Mouse (Mus musculus) spleen, postnatal 14 days (tissue): ENCODE measurements around the gene Scgn.
A peak's percentile ranks its signal among the peaks of the same experiment; 100 is the strongest.

Experiments
- DNase-seq, 2 experiments: peaks; one replicate each; pipeline ENCODE4 v3.0.0; 2021 to 2022; ENCODE audit warnings: low spot score in 2 of 2

The Scgn gene

DNA sequence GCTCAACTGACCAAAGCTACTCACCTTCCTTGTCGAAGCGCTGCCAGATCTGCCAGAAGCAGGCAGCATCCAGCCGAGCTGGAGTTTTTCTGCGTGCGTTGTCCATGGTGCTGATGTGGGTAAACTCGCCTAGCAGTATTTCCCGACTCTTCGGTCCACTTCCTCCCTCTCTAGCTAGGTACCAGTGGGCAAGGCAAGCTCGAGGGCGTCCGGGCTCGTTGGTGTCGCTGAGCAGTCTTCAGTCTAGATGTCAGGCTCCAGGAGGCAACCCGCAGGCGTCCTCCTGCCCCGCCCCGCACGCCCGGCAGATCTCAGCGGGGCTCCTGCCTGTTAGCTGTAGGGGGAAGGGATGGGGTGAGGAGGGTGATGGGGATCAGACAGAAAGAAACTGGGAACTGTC is at the start of gene Scgn:
Gene Scgn, minus strand, starts transcription at position 287 of the 400 bp plus-strand sequence.
- peak in 1 of 2 experiments; percentile 29 for DNase-seq

DNA sequence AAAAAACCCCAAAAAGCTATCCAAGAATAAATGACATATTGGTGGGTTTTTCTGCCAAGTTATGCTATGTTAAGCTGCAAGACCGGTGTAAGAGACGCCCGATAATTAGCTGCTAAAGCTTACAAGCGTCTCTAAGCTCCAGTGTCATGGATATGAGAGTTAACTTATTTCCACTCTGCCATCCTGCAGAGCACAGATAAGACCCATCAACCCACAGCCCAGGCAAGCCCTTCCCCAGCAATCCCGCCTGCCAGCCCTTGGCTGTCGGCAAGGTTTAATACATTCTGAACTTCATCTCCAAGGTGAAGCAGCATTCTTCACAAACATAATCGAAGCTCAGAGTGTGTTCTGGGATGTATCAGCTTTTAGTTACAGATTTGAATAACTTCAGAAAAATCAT is 49.2 kb upstream of the Scgn start:
- DNase-seq, result no peak

DNA sequence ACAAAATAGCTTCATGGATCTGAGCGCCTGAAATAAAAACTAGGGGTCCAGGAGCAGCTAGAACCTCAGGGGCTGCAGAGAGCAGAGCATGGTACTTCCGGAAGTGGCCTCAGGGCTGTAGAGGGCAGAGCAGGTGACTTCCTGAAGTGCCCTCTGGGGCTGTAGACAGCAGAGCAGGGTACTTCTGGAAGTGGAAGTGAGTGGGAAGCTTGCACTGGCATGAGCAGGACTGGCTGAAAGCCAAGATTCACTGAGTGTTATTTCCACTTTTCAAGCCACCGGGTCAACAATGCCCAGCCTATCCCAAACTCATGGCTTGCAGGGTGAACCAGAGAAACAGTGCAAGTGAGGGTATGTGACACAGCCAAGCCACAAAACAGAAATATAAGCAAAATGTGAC is 46.5 kb upstream of the Scgn start:
- no peak for DNase-seq

DNA sequence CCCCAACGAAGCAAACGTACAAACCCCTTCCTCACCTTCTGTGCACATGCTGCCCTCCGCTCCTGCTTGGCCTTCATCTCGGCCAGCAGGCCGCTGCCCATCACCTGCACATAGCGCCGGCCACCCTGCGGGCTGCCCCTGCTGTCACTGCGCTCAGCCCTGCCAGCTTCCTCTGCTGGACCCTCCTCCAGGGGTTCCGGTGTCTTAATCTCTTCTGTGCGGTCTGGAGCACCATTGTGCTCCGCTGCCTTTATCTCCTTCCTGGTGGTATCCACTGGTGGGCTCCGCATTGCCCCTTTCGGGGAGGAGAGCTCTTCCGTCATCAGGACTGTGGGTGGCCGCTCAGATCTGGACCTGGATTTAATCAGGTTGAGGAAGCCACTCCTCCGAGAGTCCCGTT is 45.1 kb upstream of the Scgn start:
- DNase-seq, result no peak

DNA sequence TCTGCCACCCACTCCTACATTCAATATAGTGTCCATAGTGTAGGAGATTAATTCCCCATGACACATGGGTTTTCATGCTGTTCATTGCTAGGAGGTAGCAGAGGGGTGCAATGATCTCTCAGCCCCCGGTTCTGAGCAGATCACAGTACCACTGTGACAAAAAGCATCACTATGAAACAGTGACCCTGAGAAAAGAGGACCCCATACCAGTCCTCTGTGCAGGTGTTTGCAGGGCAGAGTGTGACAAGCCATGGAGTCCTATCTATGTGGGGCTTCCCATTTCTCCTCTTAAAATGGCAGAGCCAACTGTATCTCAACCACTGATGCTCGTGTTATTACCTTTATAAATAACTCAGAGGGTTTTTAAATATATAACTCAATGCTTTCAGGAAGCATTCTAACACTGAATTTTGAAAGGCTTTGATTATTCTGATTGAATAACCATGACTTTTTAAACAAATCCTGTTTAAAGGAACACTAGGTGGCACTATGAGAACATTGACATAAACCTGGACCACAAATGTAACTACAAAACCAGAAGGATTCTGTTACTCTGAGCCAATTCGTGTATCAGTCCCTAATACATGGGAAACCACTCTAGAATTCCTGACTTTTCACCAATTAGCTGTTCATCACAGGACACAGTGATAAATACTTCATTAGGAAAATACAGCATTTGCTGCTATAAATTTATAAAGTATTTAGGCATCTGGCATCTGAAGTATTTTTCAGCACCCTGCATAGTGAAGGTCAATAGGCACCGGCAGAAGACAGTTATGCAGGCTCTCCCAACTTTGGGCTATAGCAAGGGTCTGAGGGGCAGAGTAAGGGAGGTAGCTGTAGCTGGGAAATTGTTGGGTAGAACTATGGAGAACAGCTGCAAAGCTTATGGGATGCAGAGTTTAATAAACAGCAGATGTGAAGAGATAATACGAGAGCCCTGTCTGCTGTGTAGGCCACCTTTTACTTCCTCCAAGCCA is 36.5 kb upstream of the Scgn start:
- no peak for DNase-seq

DNA sequence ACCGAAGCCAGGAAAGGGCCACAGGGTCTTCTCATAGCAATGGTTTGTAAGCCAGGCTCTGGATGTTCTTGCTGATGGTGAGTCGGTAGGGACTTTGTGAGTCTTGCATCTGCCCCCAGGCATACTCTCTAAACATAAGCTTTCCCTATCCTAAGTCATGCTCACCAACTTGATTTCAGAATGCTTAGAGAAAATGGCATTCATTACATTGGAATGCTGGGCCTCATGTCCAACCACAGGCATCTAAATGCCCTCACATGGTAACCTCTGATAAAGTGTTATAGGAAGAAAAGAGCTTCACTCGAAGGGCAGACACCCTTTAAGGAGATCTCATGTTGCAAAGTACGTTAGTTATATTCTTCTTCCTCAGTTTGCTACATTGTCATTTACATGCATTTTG is 27.5 kb upstream of the Scgn start:
- no peak for DNase-seq

DNA sequence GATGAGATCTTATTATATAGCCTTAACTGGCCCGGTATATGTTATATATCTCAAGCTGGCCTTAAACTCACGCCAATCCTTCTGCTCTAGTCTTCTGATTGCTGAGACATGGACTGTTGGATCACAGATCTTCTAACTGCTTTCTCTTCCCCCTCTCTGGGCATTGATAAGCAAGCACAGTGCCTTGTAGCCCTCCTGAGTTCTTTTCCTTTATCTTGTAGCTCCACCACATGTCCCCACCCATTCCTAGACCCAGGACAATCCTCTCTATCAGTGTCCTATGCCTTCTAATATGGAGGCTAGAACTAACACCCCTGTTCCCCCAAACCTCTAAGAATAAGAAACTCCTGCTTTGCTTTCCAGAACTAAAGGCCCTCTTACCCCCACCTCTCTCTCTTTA is 14.5 kb upstream of the Scgn start:
- no peak for DNase-seq

DNA sequence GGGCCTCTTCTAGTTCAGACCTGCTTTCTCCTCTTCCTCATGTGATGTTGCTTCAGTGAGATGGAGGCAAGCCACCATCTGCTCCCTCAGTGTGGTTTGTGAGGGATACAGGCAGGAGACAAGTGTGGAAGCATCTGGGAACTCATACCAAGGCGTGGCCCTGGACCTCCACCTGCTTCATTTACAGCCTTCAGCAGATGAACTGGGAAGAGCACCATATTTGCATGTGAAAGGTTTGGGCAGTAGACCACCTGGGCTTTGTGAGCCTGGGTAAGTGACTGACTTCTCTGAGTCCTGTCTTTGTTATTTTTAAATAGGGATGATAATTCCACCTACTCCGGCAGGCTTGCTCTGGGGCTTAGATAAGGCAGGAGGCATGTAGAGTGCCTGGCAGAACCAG is 10.8 kb upstream of the Scgn start:
- no peak for DNase-seq

DNA sequence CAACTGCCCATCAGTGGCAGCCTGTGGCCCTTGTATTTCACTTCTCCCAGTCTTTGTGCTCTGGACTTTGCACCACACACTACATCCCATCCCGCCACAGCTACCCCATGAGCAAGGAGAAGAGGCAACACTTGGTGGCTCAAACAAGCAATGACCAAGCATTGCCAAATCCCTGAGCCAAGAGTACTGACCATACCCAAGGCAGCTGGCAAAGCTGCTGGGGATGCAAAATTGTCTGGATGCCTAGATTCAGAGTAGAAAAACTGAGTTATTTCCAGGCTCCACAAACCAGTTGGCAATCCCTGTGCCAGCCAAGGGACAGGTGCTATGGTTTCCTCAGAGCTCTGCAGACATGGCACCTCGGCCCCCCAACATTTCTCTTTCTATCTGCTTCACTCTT is 10.1 kb upstream of the Scgn start:
- DNase-seq, result no peak

DNA sequence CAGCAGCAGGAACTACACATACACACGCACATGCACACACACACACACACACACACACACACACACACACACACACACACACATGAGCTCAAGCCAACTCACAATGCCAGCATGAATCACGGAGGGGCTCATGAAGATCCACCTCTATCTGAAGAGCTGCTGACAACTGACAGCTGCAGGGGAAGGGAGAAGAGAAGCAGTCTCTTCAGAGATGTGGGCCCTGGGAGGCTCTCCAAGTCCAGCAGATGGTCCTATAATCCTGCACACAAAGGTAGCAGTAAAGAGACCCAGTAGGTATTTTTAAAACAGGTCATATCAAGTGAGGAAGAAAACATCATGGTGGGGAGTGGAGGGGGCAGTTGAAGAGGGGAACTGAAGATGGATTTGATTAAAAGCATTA is 7.8 kb upstream of the Scgn start:
- no peak for DNase-seq

DNA sequence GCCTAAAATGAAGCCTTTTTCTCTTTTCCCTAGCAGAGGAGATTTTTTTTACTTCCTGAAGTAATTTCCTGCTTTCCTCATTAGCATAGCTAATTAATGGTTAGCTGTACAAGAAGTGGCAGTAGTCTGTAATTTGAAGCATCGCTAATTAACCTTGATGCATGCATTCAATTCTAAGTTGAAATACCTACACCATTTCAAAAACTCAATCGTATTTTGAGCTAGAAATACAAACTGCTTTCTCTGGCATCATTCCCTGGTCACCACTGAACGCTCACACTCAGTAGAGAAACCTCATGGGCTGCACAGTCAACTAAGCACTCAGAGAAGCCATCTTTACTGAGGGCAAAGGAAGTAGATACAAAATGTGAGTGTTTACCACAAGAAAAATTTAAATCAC is 3.7 kb upstream of the Scgn start:
- no peak for DNase-seq

DNA sequence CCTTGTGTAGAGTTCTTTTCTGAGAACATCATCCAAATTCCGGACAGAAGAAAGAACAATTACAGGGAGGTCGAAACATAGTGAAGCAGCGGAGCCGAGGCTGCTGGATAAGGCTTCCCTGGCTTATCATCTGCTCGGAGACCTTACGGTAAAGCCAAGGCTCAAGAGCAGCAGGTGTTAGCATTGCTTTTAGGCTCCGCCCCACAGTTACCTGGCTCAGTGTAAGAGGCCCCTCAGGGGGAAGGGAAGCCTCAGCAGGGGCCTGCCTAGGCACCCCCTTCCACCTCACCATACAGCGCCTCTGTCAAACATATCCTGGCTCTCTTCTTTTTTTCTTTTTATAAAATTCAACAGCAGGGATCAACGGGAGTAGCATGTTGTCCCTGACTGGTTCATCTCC is 3.0 kb upstream of the Scgn start:
- DNase-seq, result no peak

DNA sequence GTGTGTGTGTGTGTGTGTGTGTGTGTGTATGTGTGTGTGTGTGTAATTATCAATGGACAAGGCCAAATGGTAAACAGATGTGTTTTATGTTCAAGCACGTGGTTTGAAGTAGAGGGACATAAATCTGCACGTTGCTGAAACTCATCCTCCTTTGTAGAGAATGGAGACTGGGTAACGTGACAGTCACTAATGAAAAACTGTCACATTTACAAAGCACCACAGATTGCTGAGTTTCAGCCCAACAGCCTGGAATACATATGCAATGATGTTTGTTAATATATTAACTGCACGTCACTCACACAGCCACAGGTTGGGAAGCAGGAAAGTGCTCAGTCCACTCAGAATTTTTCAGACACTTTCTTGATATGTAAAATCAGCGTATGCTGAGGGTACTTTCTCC is 563 bp downstream of the Scgn start:
- no peak for DNase-seq

DNA sequence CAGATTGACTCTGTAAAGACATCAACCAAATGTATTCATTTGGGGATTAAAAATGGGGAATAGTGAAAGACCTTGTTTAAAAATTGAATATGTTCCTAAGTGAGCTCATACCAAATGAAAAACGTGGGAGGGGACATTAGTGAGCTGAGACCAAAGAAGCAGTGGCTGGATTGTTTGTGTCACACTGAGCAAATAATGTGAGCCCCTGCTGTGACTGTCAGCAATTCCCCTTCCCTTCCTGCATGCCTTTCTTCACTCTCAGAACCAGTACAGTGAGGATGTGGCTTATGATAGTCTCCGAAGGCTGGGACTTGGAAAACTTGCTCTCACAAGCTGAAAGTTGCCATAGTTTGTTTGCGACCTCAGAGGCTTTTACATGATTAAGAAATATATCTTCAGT is 5.9 kb downstream of the Scgn start:
- no peak for DNase-seq

DNA sequence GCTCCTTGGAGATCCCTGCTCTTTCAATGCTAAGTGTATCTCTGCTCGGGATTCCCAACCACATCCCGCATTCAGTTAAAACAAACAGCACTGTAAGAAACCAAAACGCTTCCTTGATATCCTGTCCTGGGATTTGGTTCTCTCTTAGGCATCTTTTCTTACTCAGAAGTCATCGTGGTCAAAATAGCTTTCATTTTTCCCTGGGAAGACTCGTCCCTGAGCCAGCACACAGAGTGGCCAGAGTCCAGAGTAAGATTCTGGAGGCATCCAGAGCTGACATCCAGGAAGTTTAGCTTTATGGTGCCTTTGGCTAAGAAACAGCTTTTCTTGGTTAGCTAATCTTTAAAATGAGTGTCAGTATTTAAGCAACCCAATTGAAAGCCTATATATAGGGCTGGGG is 18.7 kb downstream of the Scgn start:
- DNase-seq, result no peak

DNA sequence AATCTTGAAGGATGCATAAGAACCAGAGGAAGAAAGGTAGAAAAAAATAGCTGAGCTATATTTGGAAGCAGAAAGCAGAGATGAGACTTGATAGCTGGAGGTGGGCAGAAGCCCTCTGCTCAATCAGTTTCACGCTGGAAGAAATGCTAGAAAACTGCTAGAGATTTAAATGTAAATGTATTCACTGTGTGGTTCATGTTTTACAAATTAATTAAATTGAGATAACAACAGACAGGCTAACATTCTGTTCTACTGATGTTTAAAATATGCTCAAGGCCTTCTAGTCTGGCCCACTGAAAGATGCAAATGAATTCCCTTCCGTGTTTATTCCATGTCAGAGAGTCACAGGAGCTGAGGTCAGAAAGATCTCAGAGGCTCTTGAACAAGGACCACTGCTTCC is 19.1 kb downstream of the Scgn start:
- DNase-seq, result no peak

DNA sequence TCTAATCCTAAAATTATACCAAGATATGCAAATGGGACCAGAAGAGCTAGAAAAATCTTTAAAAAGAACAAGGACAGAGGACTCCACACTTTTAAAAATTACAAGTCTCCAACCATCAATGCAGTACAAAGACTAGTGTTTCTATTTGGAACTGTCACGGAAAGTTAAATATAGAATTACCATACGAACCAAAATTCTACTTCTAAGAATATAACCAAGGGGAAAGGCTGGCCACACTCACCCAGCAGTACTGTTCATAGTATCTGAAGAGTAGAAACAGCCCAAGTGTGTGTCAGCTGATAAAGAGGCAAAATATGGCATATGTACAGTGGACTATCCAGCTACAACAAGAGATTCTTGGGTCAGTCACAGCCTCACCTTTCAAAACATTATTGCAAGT is 26.1 kb downstream of the Scgn start:
- no peak for DNase-seq

DNA sequence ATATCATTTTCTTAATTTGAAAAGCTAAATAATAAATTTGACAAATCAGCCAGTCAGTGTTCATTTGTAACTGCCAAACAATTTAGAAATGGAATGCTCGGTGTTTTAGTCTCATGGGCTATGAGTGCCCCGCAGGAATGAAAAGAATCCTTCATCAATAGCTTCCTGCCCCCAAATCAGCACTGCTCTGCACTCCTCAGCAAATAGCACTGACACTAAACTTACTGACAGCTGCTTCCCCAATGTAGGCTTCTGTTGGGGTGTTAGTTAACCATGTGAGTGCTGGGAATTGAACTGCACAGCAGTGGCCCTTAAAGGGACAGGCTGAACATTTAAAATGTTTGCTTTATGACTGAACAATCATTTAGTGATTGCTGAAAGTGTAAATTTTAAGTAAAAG is 31.2 kb downstream of the Scgn start:
- DNase-seq, result no peak

DNA sequence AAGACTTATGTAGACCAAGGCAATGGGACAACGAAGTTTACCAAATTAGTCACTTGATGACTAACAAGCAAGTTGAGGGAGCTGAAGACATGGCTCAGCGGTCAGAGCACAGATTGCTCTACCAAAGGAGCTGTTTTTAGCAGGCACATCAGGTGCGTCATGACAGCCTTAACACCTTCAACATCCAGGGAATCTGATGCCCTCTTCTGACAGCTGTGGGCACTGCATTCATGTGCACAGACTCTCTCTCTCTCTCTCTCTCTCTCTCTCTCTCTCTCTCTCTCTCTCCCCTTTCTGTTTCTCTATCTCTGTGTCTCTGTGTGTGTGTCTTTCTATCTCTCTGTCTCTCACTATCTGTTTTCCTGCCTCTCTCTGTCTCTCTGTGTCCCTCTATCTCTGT is 40.1 kb downstream of the Scgn start:
- peak in 1 of 2 experiments; percentile 33 for DNase-seq

DNA sequence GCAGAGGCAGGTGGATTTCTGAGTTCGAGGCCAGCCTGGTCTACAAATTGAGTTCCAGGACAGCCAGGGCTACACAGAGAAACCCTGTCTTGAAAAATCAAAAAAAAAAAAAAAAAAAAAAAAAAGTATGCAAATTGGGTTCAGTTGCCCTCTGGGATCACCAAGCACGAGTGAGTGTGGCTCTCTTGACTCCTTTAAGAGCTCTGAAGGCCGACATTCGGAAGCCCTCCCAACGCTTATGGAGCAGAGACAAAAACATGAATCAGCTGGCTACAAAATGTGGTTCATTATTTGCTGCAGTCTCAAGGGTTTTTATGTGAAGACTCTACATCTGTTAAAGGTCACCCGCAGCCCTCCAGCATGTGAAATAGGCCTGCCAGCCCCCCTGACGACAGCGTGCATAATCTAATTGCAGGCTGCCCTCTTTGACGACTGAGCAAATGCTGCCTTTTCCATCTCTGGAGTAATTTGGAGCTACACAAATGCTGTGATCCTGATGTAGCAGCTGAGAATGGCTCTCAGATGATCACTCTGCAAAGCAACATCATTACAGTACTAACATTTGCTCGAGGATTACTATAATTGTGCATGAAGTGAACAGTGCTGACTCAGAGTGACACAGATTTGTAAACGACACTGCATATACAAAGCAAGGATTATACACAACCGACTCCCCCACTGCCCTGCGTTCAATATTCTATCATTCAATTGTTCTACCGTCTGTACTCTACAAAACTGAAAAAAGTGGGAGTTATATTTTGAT is 41.3 kb downstream of the Scgn start:
- DNase-seq, result no peak

DNA sequence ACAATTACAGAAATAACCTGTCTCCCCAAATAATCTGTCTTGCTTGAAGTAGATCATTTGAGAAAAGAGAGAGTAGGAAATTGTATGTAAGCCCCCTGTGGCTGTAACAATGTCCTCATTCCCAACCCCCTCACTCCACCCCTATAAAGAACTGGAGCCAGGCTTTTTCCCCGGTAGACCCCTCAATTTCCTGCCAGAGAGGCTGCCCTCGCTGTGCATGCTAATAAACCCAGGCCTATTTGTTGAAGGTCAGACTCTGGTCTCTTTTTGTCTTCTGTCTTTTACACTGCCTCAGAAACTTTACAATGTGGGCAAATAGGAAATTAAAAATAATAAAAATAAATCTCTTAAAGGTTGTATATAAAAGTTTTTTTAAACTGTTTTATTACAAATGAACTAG is 44.8 kb downstream of the Scgn start:
- DNase-seq, result no peak

DNA sequence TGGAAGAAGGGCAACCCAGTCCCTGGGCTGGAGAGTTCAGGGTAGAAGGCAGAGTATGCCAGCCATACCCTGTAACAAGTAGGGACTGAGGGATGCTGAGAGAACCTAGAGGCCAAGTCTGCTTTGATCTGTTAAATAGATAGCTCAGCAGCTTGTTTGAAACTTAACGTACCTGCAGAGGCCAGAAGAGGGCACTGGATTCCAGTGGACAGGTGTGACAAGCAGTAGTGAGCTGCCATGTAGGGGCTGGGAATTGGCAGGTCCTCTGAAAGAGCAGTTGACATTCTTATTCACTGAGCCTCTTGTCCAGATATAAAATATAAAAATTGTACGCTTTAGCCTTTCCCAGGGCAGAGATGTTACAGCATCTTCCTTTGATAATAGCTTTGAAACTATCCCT is 48.2 kb downstream of the Scgn start:
- DNase-seq, result no peak

DNA sequence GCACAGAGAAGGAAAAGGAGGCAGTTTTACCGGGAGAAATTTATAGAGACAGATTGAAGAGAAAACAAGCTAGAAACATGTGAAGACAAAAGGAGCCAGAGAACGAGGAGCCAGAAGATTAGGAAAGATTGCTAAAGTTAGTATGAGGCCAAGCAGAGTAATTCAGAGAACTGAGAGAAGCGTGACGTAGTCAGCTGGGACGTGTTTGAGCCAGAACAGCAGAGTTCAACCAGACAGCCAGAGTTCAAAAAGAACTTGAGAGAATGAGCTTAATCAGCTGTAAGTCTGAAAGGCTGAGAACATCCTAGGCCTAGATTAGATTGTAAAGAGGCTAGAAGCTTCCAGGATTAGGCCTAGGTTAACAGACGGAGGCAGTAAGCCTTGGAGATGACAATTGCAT is 50.7 kb downstream of the Scgn start:
- DNase-seq, result no peak
